Mouse (Mus musculus): ENCODE data around the gene Cgrrf1. TPM values are rescaled to one million over a fixed set of nuclear protein-coding genes. Genes with fewer than 3 reads are reported as not detected.

Gene Cgrrf1
- polyA plus RNA-seq, 1 experiment from 2014 or later = 19.0 TPM

- H3K9ac ChIP-seq = no peak overlapping the region
- H3K27me3 ChIP-seq = no peaks in the 10 kb centered on the region
- no peaks in the 10 kb centered on the region for H3K9me3 ChIP-seq (replicated peaks)
- no peak for DNase-seq
- H3K27ac ChIP-seq = no peak overlapping the region
- whole genome bisulfite sequencing (ENCODE audit: insufficient replicate concordance) = 53% methylated on average over 3 of the region's 3 CpGs
- no peak for ATAC-seq (ENCODE audit: low read depth)
- H3K4me3 ChIP-seq (replicated peaks) = no peak overlapping the region
- H3K4me2 ChIP-seq = no peak overlapping the region
- no peaks in the 10 kb centered on the region for H3K4me1 ChIP-seq (replicated peaks)
- no peaks in the 10 kb centered on the region for H3K36me3 ChIP-seq
These were observed 66.7 kb downstream of the Cgrrf1 start for GRCm38 (mm10) chr14:46898626-46899025.

- no peak overlapping the region for H3K27ac ChIP-seq
- no peaks in the 10 kb centered on the region for H3K36me3 ChIP-seq
- 73% methylated on average over 9 of the region's 9 CpGs for WGBS (ENCODE audit: insufficient replicate concordance)
- DNase-seq = no peak
- no peak overlapping the region for H3K4me2 ChIP-seq
- no peaks in the 10 kb centered on the region for H3K9me3 ChIP-seq (replicated peaks)
- no peak overlapping the region for H3K9ac ChIP-seq
- H3K4me1 ChIP-seq (replicated peaks) = no peaks in the 10 kb centered on the region
- no peaks in the 10 kb centered on the region for H3K27me3 ChIP-seq
- no peak for ATAC-seq (ENCODE audit: low read depth)
- no peak overlapping the region for H3K4me3 ChIP-seq (replicated peaks)
These were observed 70.7 kb downstream of the Cgrrf1 start for GRCm38 (mm10) chr14:46902498-46903087.

Other genes starting within 250 kb of the Cgrrf1 start
- 114 and 117 TPM in 2 replicates for gene Cdkn3, start 71.6 kb upstream of the Cgrrf1 start, polyA plus RNA-seq (2015; fragmentation: Nextera tagmentation; extraction: Ambion mirVana)
- 101 and 112 TPM in 2 replicates for gene Cnih1, start 43.7 kb upstream of the Cgrrf1 start, polyA plus RNA-seq (2015; fragmentation: Nextera tagmentation; extraction: Ambion mirVana)
- 34.0 and 53.5 TPM in 2 replicates for gene Gmfb, start 9.9 kb upstream of the Cgrrf1 start, polyA plus RNA-seq (2015; fragmentation: Nextera tagmentation; extraction: Ambion mirVana)
- 0.50 and 0.52 TPM in 2 replicates for gene Samd4, start 50.7 kb downstream of the Cgrrf1 start, polyA plus RNA-seq (2015; fragmentation: Nextera tagmentation; extraction: Ambion mirVana)